Mouse (Mus musculus) forebrain, embryonic 15.5 days (tissue): ENCODE data around the gene Olfr1371. TPM values are rescaled to one million over a fixed set of nuclear protein-coding genes. Genes with fewer than 3 reads are reported as not detected.
A peak's percentile ranks its signal among the peaks of the same experiment; 100 is the strongest.
"Not testable (repeated sequence)": the region's sequence is repeated elsewhere in the genome, so short reads cannot be mapped to it uniquely, and the experiment has no call there.

Experiments
- ATAC-seq: fragments of 200-750 bp; cut with Nextera tagmentation; replicated peaks from 2 replicates; pipeline ENCODE4 v1.8.0; 2017; ENCODE audit warnings: mild to moderate bottlenecking, moderate TSS enrichment, moderate library complexity
- H3K27ac ChIP-seq: fragments of 300-500 bp; sonication (generic); replicated peaks from 2 replicates; pipeline ENCODE4 v1.5.1; 2015; ENCODE audit warnings: mild to moderate bottlenecking, inconsistent platforms
- H3K27me3 ChIP-seq: fragments of 300-500 bp; sonication (generic); 2 replicates; pipeline ENCODE4 v1.6.1; 2015; ENCODE audit warnings: inconsistent platforms
- H3K36me3 ChIP-seq: fragments of 300-500 bp; sonication (generic); 2 replicates; pipeline ENCODE4 v1.6.1; 2015; ENCODE audit warnings: mild to moderate bottlenecking, inconsistent platforms
- H3K4me1 ChIP-seq: fragments of 300-500 bp; sonication (generic); 2 replicates; pipeline ENCODE4 v1.6.1; 2015; ENCODE audit warnings: inconsistent platforms
- H3K4me2 ChIP-seq: fragments of 300-500 bp; sonication (generic); replicated peaks from 2 replicates; pipeline ENCODE4 v1.6.1; 2015; ENCODE audit warnings: mild to moderate bottlenecking, inconsistent platforms
- H3K4me3 ChIP-seq: fragments of 300-500 bp; sonication (generic); 2 replicates; pipeline ENCODE4 v1.5.1; 2015; ENCODE audit warnings: mild to moderate bottlenecking, inconsistent platforms
- H3K9ac ChIP-seq: fragments of 300-500 bp; sonication (generic); replicated peaks from 2 replicates; pipeline ENCODE4 v1.6.1; 2015; ENCODE audit warnings: mild to moderate bottlenecking, inconsistent platforms
- H3K9me3 ChIP-seq: fragments of 300-500 bp; sonication (generic); 2 replicates; pipeline ENCODE4 v1.6.1; 2016; ENCODE audit warnings: inconsistent platforms
- WGBS: fragments of 180-500 bp; shearing (Covaris S2); methylation state at CpG from one replicate; pipeline ENCODE4 v1.1.7; 2015; ENCODE audit warnings: mixed read lengths; 5-methylcytosine and 5-hydroxymethylcytosine counted together
- polyA plus RNA-seq: library from polyadenylated mRNA; unstranded; fragments of >200 nt; fragmentation: Nextera tagmentation; extraction: Ambion mirVana; gene quantifications from 2 replicates; pipeline ENCODE4 v1.2.1, GENCODE M21; 2015

Olfr1371 gene
- polyA plus RNA-seq, 1 experiment from 2014 or later = not detected

GRCm38 (mm10) chr11:52220282-52220681, 6.5 kb upstream of the Olfr1371 start:
- no peak overlapping the region for H3K9ac ChIP-seq
- H3K27ac ChIP-seq = no peak overlapping the region
- 0 out of 2 replicates have a peak overlapping the region, but pooled peaks have one; percentile 15 for H3K4me2 ChIP-seq
- 0 out of 2 replicates have a peak, but pooled peaks cover 4% of the 10 kb centered on the region for H3K4me1 ChIP-seq
- H3K27me3 ChIP-seq = no peaks in the 10 kb centered on the region
- no peaks in the 10 kb centered on the region for H3K36me3 ChIP-seq
- no peak overlapping the region for H3K4me3 ChIP-seq
- WGBS = 8% methylated on average over 4 of the region's 4 CpGs
- H3K9me3 ChIP-seq = no peaks in the 10 kb centered on the region
- ATAC-seq = peak; percentile 58; the same call in 1 of the 2 replicates

GRCm38 (mm10) chr11:52196496-52197023, 17.2 kb downstream of the Olfr1371 start:
- not testable (repeated sequence) for H3K4me2 ChIP-seq, H3K4me3 ChIP-seq, H3K36me3 ChIP-seq, ATAC-seq, H3K4me1 ChIP-seq, H3K9me3 ChIP-seq, H3K27me3 ChIP-seq, H3K27ac ChIP-seq, H3K9ac ChIP-seq
- WGBS = 93% methylated on average over 8 of the region's 8 CpGs

- not testable (repeated sequence) for ATAC-seq
- WGBS = 89% methylated on average over 4 of the region's 4 CpGs
Observed at GRCm38 (mm10) chr11:52180651-52181050, 33.1 kb downstream of the Olfr1371 start.

GRCm38 (mm10) chr11:52179897-52180296, 33.9 kb downstream of the Olfr1371 start:
- ATAC-seq, H3K9me3 ChIP-seq, H3K4me1 ChIP-seq, H3K27me3 ChIP-seq, H3K36me3 ChIP-seq, H3K27ac ChIP-seq, H3K4me2 ChIP-seq, H3K4me3 ChIP-seq, H3K9ac ChIP-seq: not testable (repeated sequence)
- 80% methylated on average over 2 of the region's 3 CpGs for WGBS

More at GRCm38 (mm10) chr11:52180651-52181050, 33.1 kb downstream of the Olfr1371 start:
- H3K27ac ChIP-seq, H3K36me3 ChIP-seq, H3K27me3 ChIP-seq, H3K4me3 ChIP-seq, H3K9ac ChIP-seq, H3K9me3 ChIP-seq, H3K4me2 ChIP-seq, H3K4me1 ChIP-seq: not testable (repeated sequence)

GRCm38 (mm10) chr11:52168461-52168860, 45.3 kb downstream of the Olfr1371 start:
- no peak for ATAC-seq
- Histone ChIP-seq H3K27me3 (peaks cover 26% of the 10 kb centered on the region), H3K4me3 (peak overlapping the region; percentile 37), H3K27ac (no peak overlapping the region), H3K36me3 (no peaks in the 10 kb centered on the region), H3K9me3 (no peaks in the 10 kb centered on the region), H3K4me1 (peaks cover 10% of the 10 kb centered on the region), H3K9ac (no peak overlapping the region), H3K4me2 (peak overlapping the region; percentile 56)
- 19% methylated on average over 12 of the region's 12 CpGs for WGBS

- peak; percentile 43; the same call in 1 of the 2 replicates for ATAC-seq
- peak overlapping the region; percentile 37 for H3K4me3 ChIP-seq
- whole genome bisulfite sequencing = under 1% methylated on average over 31 of the region's 42 CpGs
- H3K4me1 ChIP-seq = peaks cover 10% of the 10 kb centered on the region
- H3K36me3 ChIP-seq, H3K27ac ChIP-seq, H3K9me3 ChIP-seq, H3K9ac ChIP-seq: not testable (repeated sequence)
- peak overlapping the region; percentile 56 for H3K4me2 ChIP-seq
- peaks cover 26% of the 10 kb centered on the region for H3K27me3 ChIP-seq
Observed at GRCm38 (mm10) chr11:52167901-52168302, 45.9 kb downstream of the Olfr1371 start.

- H3K27ac ChIP-seq = no peak overlapping the region
- WGBS = 1% methylated on average over 21 of the region's 21 CpGs
- no peak for ATAC-seq
Observed at GRCm38 (mm10) chr11:52167126-52167525, 46.7 kb downstream of the Olfr1371 start.

GRCm38 (mm10) chr11:52163926-52164325, 49.9 kb downstream of the Olfr1371 start:
- Histone ChIP-seq H3K9me3 (no peaks in the 10 kb centered on the region), H3K27me3 (peaks cover 17% of the 10 kb centered on the region), H3K9ac (no peak overlapping the region), H3K4me3 (no peak overlapping the region), H3K27ac (no peak overlapping the region), H3K4me1 (peaks cover 10% of the 10 kb centered on the region), H3K36me3 (no peaks in the 10 kb centered on the region), H3K4me2 (no peak overlapping the region)
- WGBS = 42% methylated on average over 10 of the region's 10 CpGs
- no peak for ATAC-seq

More at GRCm38 (mm10) chr11:52167126-52167525, 46.7 kb downstream of the Olfr1371 start:
- Histone ChIP-seq H3K9ac (no peak overlapping the region), H3K4me1 (peaks cover 10% of the 10 kb centered on the region), H3K4me2 (no peak overlapping the region), H3K9me3 (no peaks in the 10 kb centered on the region), H3K27me3 (peaks cover 26% of the 10 kb centered on the region), H3K4me3 (no peak overlapping the region), H3K36me3 (no peaks in the 10 kb centered on the region)

Other genes starting within 250 kb of the Olfr1371 start
- gene Cdkn2aipnl, start 246.3 kb downstream of the Olfr1371 start, polyA plus RNA-seq = 113 and 118 TPM in 2 replicates
- gene Ube2b, start 213.2 kb downstream of the Olfr1371 start, polyA plus RNA-seq = 289 and 290 TPM in 2 replicates
- 23.9 and 25.3 TPM in 2 replicates for gene Cdkl3, start 209.8 kb downstream of the Olfr1371 start, polyA plus RNA-seq
- 116 and 129 TPM in 2 replicates for gene Ppp2ca, start 115.3 kb downstream of the Olfr1371 start, polyA plus RNA-seq
- not detected in 2 replicates for gene Olfr1373, start 68.5 kb downstream of the Olfr1371 start, polyA plus RNA-seq
- gene Skp1a, start 18.0 kb upstream of the Olfr1371 start, polyA plus RNA-seq = 1,081 and 1,145 TPM in 2 replicates
- 3.4 and 4.2 TPM in 2 replicates for gene Tcf7, start 69.0 kb upstream of the Olfr1371 start, polyA plus RNA-seq
- gene Vdac1, start 146.9 kb upstream of the Olfr1371 start, polyA plus RNA-seq = 272 and 293 TPM in 2 replicates
- 112 and 118 TPM in 2 replicates for gene 9530068E07Rik, start 182.4 kb upstream of the Olfr1371 start, polyA plus RNA-seq